Mouse (Mus musculus) c-Kit-negative CD71-positive TER-119-positive erythroid progenitor cells, embryonic 14.5 days (primary cell): ENCODE results near the gene Golga5.

Source experiments
- DNase-seq: peaks from one replicate; pipeline ENCODE4 v3.0.0-alpha.2; 2013; ENCODE audit warnings: low read depth, low spot score

The Golga5 gene

DNA sequence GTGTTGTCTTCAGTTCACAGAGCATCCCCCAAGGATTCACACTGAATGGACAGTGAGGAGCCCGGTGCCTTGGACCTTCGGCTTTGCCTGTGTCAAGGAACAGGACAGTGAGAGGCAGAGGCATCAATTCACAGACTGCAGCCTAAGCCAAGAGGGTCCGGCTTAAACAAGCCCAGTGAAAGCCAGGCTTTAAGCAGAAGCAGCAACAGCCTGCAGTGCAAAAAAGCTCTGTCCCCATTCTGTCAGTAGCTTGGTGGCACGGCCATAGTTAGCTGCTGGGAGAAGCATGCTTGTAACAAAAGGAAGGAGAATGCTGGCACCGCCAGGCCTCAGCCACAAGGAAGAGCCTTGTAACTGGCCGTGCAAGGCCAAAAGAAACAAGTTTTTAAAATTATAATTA, 45.2 kb downstream of the Golga5 start:
- no peak for DNase-seq

DNA sequence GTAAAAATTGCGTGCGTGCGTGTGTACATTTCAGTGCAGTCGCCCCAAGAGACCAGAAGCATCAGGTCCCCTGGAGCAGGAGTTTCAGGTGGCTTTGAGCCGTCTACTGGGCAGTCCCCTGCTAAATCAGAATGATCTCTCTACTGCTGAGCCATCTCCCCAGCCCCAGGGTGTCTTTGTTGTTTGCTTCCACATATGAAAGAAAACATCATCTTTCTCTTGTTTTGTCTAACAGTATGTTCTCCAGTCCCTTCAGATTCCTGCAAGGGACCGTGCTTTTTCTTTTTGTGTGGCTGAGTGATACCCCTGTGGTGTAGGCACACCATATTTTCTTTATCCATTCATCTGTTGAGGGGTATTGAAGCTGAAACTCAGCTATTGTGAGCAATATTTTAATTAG, 45.8 kb downstream of the Golga5 start:
- no peak for DNase-seq

DNA sequence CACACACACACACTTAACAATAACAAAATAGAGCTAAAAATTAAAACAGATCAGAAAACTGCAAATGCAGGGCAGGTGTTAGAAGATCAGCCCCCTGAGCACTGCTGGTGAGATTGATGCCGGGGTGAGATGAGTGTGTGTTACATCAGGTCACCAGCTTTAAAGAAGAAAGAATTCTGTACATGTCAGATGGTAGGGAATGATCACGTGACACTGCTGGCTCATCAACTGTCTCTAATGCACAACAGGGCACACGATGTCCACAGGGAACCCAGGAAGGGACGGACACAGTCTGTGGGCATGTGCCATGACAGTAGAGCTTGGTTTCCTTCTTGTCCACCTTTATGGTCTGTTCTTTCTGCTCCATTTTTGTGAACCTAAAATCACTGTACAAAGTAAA, 47.2 kb downstream of the Golga5 start:
- no peak for DNase-seq

GRCm38 (mm10) chr12:102517647-102518046, 48.7 kb downstream of the Golga5 start:
- DNase-seq = no peak

- no peak for DNase-seq
Measured at GRCm38 (mm10) chr12:102519929-102520720, 51.2 kb downstream of the Golga5 start.

DNA sequence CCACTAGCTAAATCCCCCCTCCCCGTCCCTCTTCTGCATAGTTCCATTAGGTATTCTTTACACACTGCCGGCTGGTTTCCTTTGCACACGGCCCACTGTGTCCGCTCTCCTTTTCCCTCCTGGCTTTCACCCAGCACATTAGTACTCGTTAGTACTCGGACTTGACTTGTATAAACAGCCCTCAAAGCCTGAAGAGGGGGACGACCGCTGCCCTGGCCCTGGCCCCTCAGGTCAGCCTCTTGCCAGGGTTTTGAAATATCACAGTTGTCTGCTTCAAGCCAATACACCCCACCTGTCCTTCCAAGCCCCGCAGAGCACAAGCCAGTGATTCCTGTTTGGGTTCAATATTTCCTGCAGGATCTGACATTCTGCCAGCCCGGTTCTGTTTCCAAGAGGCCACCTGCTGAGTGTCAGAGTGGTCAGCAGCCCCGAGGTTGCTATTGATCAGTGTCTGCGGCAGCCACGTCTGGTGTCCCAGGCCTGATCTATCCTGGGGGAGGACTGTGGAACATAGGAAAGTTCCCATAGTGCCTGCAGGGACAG, 52.9 kb downstream of the Golga5 start:
- DNase-seq = no peak

GRCm38 (mm10) chr12:102524216-102524615, 55.3 kb downstream of the Golga5 start:
- DNase-seq = no peak

DNA sequence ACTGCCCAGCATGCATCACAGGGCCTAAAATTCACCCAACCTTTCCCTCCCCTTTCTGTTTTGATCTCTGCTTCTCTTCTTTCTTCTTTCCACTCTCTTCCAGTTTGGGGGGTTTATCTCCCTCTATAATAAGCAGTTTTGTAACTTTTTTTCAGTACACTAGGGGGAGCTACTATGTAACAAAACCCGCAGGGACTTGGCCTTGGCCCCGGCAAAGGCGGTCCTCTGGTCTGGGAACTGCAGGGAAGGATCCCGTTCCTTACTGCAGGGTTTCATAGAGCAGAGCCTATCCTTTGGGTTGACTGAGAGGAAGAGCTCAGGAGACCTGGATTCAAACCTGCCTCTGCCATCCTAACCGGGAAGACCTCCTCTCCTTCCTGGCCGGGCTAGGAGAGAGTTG, 55.8 kb downstream of the Golga5 start:
- no peak for DNase-seq

DNA sequence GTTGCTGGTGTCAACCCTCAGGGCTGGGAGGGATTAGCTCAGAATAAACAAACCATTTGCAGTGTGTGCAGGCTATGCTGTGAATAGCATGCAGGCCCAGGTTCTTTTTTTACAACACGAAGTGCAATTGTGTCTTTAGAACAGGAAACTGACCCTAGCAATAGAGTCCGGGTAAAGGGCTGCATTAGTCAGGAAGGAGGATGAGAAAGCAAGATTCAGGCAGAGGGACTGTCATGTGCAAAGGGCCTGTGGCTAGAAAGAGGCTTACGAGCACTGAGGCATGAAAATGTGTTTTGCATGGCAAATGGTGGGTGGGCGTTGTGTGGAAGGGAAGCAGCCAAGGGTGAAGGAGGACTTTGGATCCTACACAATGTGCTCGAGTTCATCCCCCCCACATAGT, 59.1 kb downstream of the Golga5 start:
- no peak for DNase-seq

GRCm38 (mm10) chr12:102535796-102536195, 66.9 kb downstream of the Golga5 start:
- DNase-seq = no peak

DNA sequence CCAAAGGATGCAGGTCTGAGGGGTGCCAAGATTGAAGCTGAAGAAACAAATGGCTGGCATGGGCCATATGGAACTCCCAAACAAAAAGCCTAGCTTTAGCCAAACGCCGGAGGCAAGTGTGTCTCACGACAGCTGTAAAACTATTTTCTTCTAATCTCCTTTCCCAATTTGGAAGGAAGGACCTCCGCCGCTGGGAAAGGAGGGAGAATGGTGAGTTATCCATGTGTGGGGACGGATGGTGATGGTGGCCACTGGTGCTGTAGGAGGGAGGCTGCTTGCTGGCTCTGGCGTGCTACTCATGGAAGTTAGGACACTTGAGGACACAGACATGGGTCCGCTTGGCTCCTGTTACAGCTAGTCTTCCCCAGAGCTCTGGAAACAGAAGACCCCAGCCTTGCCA, 71.3 kb downstream of the Golga5 start:
- no peak for DNase-seq

- DNase-seq = no peak
Measured at GRCm38 (mm10) chr12:102541168-102541567, 72.2 kb downstream of the Golga5 start.

DNA sequence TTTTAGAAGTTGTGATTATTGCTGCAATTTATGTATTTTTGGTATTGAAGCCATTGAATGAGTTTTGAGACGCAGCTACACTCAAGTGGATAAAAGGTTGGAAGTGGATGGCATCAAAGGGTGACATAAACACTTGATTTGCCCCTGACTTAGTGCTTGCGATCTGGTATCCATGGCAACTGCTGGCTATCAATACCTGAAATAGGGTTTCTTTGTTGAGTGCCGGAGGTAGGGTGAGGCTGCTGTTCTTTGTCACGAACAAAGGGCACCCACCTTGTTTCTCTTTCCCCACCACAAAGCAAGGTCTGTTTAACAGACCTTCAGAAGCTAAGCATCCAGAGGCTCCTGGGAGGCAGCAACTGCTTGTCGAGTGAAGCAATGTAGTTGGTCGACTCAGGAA, 76.2 kb downstream of the Golga5 start:
- DNase-seq = no peak
